In genomic region chr2:180018573-180018972, GRCm38 (mm10) we compare ENCODE assay signal across 20 mouse cellular contexts.
"Had no signal": no experiment of that assay in that cellular context is flagged by ENCODE, and none has a peak within 500 bp of the region (broad histone marks: within the 10 kb centered on the region; RNA-seq: fewer than 3 reads in every experiment).

No protein-coding gene starts in this region.

- H3K9ac ChIP-seq: kidney, embryonic 15.5 days; limb, embryonic 12.5 days; limb, embryonic 15.5 days; liver, embryonic 14.5 days; liver, postnatal 0 days; lung, embryonic 14.5 days; midbrain, embryonic 12.5 days; neural tube, embryonic 13.5 days had no signal

- H3K4me2 ChIP-seq: kidney, embryonic 15.5 days; limb, embryonic 12.5 days; limb, embryonic 15.5 days; liver, embryonic 11.5 days; lung, embryonic 14.5 days; midbrain, embryonic 12.5 days; neural tube, embryonic 13.5 days had no signal

- DNase-seq: kidney, adult 2 months; kidney, postnatal 36 days; left cerebral cortex, postnatal 4 days; liver, postnatal 0 days; lung, embryonic 14.5 days; retina, postnatal 1 day; right cerebral cortex, postnatal 25 days; thymus, adult 18-20 months; thymus, postnatal 14 days had no signal

- H3K27ac ChIP-seq: kidney, embryonic 15.5 days; limb, embryonic 12.5 days; limb, embryonic 15.5 days; liver, embryonic 14.5 days; macrophage; midbrain, embryonic 12.5 days; neural tube, embryonic 13.5 days had no signal

- ATAC-seq: liver, postnatal 0 days; lung, postnatal 0 days; midbrain, embryonic 16.5 days had no signal

- H3K4me1 ChIP-seq: midbrain, embryonic 12.5 days had no signal

- H3K9me3 ChIP-seq: kidney, embryonic 15.5 days; limb, embryonic 12.5 days; limb, embryonic 15.5 days; midbrain, embryonic 12.5 days; neural tube, embryonic 13.5 days had no signal

- H3K4me3 ChIP-seq: kidney, embryonic 15.5 days; limb, embryonic 12.5 days; limb, embryonic 15.5 days; midbrain, embryonic 12.5 days; myocyte; neural tube, embryonic 13.5 days had no signal

- H3K36me3 ChIP-seq: kidney, embryonic 15.5 days; limb, embryonic 12.5 days; limb, embryonic 15.5 days; midbrain, embryonic 12.5 days; neural tube, embryonic 13.5 days had no signal
